Mouse (Mus musculus): ENCODE measurements at regions not wholly inside any gene's neighbourhood (a gene's known extent, or its start where the extent isn't known, plus 50 kb on each side); places are given as distances from the start of the nearest gene placed in this dataset.

DNA sequence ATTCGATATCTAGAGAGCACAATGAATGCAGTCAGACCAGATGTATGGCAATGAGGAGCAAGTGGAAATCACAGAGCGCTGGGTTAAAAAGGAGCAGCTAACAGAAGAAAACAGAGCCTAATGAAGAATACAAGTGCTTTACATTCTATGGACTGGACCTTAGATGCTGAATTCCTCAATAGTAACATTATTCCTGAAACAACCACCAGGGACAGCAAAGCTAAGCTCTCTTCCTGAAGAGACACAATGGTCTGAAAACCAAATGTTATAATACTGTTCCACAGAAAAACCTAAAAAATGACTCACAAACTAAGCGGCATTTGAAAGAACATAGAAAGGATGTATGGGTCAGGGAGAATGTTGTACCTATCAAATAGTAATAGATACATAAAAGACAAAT lies 430.1 kb downstream of the Mdfic start:
- Histone ChIP-seq H3K9me3 (ENCODE audit: control insufficient read depth, low read length) (no peaks in the 10 kb centered on the region), H3K9ac (ENCODE audit: low read depth, low read length) (no peak overlapping the region), H3K36me3 (ENCODE audit: control insufficient read depth, insufficient read depth, low read length) (no peaks in the 10 kb centered on the region), H3K4me3 (ENCODE audit: low read depth, low read length) (no peak overlapping the region), H3K4me2 (ENCODE audit: low read depth, low read length) (no peak overlapping the region), H3K27ac (replicated peaks; ENCODE audit: low read depth, low read length) (no peak overlapping the region), H3K27me3 (replicated peaks; ENCODE audit: control insufficient read depth, insufficient read depth, low read length) (no peaks in the 10 kb centered on the region), H3K4me1 (ENCODE audit: control insufficient read depth, insufficient read depth, low read length) (peaks cover 5% of the 10 kb centered on the region; the same call in 1 of the 2 replicates)
- 64% methylated on average over 3 of the region's 3 CpGs for WGBS
- DNase-seq (ENCODE audit: low spot score) (no peak), ATAC-seq (ENCODE audit: low read depth) (no peak)

DNA sequence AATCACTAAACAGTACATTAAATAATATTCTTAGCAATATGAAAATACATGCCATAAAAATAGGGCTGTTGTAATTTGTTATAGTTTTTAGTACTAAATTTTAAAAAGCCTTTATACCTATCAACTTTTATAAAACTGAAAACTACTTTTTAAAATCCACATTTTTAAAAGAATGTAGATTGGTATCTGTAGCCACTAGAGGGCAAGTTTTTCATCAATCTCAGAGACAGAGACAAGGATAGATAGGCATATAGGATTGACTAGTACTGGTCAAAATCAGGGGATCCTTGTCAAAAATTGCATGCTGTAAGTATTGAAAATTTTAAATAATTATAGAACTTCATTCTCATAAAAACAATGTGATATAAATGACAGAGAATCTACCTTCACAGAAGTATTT lies 431.0 kb downstream of the Mdfic start:
- DNase-seq (ENCODE audit: low spot score) (no peak), ATAC-seq (ENCODE audit: low read depth) (no peak)
- H3K4me1 ChIP-seq (ENCODE audit: control insufficient read depth, insufficient read depth, low read length): peaks cover 5% of the 10 kb centered on the region; the same call in 1 of the 2 replicates
- no peak overlapping the region for H3K4me3 ChIP-seq (ENCODE audit: low read depth, low read length)
- no peak overlapping the region for H3K9ac ChIP-seq (ENCODE audit: low read depth, low read length)
- H3K27me3 ChIP-seq (replicated peaks; ENCODE audit: control insufficient read depth, insufficient read depth, low read length): no peaks in the 10 kb centered on the region
- H3K36me3 ChIP-seq (ENCODE audit: control insufficient read depth, insufficient read depth, low read length): no peaks in the 10 kb centered on the region
- no peak overlapping the region for H3K4me2 ChIP-seq (ENCODE audit: low read depth, low read length)
- H3K9me3 ChIP-seq (ENCODE audit: control insufficient read depth, low read length): no peaks in the 10 kb centered on the region
- H3K27ac ChIP-seq (replicated peaks; ENCODE audit: low read depth, low read length): no peak overlapping the region

- Histone ChIP-seq H3K27me3 (replicated peaks; ENCODE audit: control insufficient read depth, insufficient read depth, low read length) (no peaks in the 10 kb centered on the region), H3K9me3 (ENCODE audit: control insufficient read depth, low read length) (no peaks in the 10 kb centered on the region), H3K27ac (replicated peaks; ENCODE audit: low read depth, low read length) (no peak overlapping the region), H3K4me3 (ENCODE audit: low read depth, low read length) (no peak overlapping the region), H3K36me3 (ENCODE audit: control insufficient read depth, insufficient read depth, low read length) (no peaks in the 10 kb centered on the region), H3K9ac (ENCODE audit: low read depth, low read length) (no peak overlapping the region), H3K4me1 (ENCODE audit: control insufficient read depth, insufficient read depth, low read length) (peaks cover 5% of the 10 kb centered on the region; the same call in 1 of the 2 replicates), H3K4me2 (ENCODE audit: low read depth, low read length) (no peak overlapping the region)
- DNase-seq (ENCODE audit: low spot score) (peak; percentile 63), ATAC-seq (ENCODE audit: low read depth) (no peak)
- 22% methylated on average over 6 of the region's 6 CpGs for WGBS
These were observed 432.2 kb downstream of the Mdfic start for GRCm38 (mm10) chr6:16152691-16153090.

DNA sequence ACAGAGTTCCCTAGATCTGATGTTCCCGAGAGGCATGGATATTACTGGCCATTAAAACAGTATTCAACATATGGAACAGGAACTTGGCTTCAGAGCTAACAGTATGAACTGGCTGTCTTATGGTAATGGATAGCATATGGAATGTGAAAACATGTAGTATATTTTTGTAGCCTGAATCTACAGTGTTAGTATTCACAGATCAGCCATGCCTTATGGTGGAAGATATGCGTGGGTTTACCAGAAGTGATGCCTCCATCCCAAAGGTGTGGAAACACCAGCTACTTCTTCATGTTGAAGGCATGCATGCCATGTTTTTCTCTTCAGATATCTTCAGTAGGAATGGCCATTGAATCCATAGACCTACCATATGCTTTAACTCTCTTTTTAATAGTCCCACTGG lies 444.6 kb downstream of the Mdfic start:
- 87% methylated on average over 2 of the region's 2 CpGs for WGBS
- H3K4me3 ChIP-seq (ENCODE audit: low read depth, low read length): no peak overlapping the region
- H3K36me3 ChIP-seq (ENCODE audit: control insufficient read depth, insufficient read depth, low read length): no peaks in the 10 kb centered on the region
- H3K9me3 ChIP-seq (ENCODE audit: control insufficient read depth, low read length): no peaks in the 10 kb centered on the region
- H3K4me2 ChIP-seq (ENCODE audit: low read depth, low read length): no peak overlapping the region
- H3K27me3 ChIP-seq (replicated peaks; ENCODE audit: control insufficient read depth, insufficient read depth, low read length): no peaks in the 10 kb centered on the region
- no peak for ATAC-seq (ENCODE audit: low read depth)
- H3K4me1 ChIP-seq (ENCODE audit: control insufficient read depth, insufficient read depth, low read length): no peaks in the 10 kb centered on the region
- DNase-seq (ENCODE audit: low spot score): no peak
- H3K9ac ChIP-seq (ENCODE audit: low read depth, low read length): no peak overlapping the region
- H3K27ac ChIP-seq (replicated peaks; ENCODE audit: low read depth, low read length): no peak overlapping the region

DNA sequence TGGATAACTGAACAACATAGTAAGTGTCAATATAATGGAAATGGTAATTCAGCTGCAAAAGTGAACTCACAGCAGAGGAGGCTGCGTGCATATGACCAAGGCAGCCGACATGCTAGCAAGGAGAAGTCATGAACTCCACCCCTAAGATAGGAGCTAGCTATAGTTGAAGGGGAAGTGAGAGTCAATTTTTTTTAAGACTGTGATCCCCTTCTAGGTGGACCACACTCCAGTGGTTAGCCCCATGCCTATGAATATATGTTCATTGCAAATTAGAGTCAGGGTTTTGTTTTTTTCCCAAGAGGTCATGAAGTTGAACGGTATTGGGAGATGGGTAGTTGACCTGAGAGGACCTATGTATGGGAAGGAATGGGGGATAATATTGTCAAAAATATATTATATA lies 451.4 kb downstream of the Mdfic start:
- Histone ChIP-seq H3K9me3 (ENCODE audit: control insufficient read depth, low read length) (no peaks in the 10 kb centered on the region), H3K4me1 (ENCODE audit: control insufficient read depth, insufficient read depth, low read length) (no peaks in the 10 kb centered on the region), H3K9ac (ENCODE audit: low read depth, low read length) (no peak overlapping the region), H3K4me3 (ENCODE audit: low read depth, low read length) (no peak overlapping the region), H3K27ac (replicated peaks; ENCODE audit: low read depth, low read length) (no peak overlapping the region), H3K27me3 (replicated peaks; ENCODE audit: control insufficient read depth, insufficient read depth, low read length) (no peaks in the 10 kb centered on the region), H3K4me2 (ENCODE audit: low read depth, low read length) (no peak overlapping the region), H3K36me3 (ENCODE audit: control insufficient read depth, insufficient read depth, low read length) (no peaks in the 10 kb centered on the region)
- no peak for ATAC-seq (ENCODE audit: low read depth)
- no peak for DNase-seq (ENCODE audit: low spot score)
- WGBS: 92% methylated on average over 3 of the region's 3 CpGs

DNA sequence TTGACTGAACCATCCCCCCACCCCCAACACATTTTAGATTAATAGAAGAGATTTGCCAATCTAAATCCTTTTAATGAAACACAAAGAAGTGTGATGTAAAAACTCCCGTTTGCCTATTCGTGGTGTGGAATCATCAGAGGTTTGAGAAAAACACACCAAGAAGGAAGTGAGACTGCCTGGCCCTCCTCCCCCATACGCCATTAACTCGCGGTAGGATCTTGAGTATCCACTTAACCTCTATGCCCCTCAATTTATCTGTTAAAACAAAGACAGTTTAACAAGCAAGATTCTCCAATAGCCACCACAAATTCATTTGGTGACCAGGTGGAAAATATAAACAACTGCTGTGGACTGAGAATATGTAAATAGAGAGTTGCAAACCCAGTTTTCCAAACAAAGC lies 456.9 kb downstream of the Mdfic start:
- H3K27ac ChIP-seq (replicated peaks; ENCODE audit: low read depth, low read length): no peak overlapping the region
- no peak overlapping the region for H3K4me2 ChIP-seq (ENCODE audit: low read depth, low read length)
- no peaks in the 10 kb centered on the region for H3K36me3 ChIP-seq (ENCODE audit: control insufficient read depth, insufficient read depth, low read length)
- WGBS: 47% methylated on average over 5 of the region's 5 CpGs
- H3K4me3 ChIP-seq (ENCODE audit: low read depth, low read length): no peak overlapping the region
- H3K4me1 ChIP-seq (ENCODE audit: control insufficient read depth, insufficient read depth, low read length): no peaks in the 10 kb centered on the region
- no peak for ATAC-seq (ENCODE audit: low read depth)
- H3K27me3 ChIP-seq (replicated peaks; ENCODE audit: control insufficient read depth, insufficient read depth, low read length): no peaks in the 10 kb centered on the region
- no peaks in the 10 kb centered on the region for H3K9me3 ChIP-seq (ENCODE audit: control insufficient read depth, low read length)
- no peak overlapping the region for H3K9ac ChIP-seq (ENCODE audit: low read depth, low read length)
- DNase-seq (ENCODE audit: low spot score): no peak

GRCm38 (mm10) chr6:16187983-16188550 lies 467.6 kb downstream of the Mdfic start:
- Histone ChIP-seq H3K27ac (replicated peaks; ENCODE audit: low read depth, low read length) (0 out of 2 replicates have a peak overlapping the region, but pooled peaks have one; percentile 13), H3K9ac (ENCODE audit: low read depth, low read length) (no peak overlapping the region), H3K36me3 (ENCODE audit: control insufficient read depth, insufficient read depth, low read length) (no peaks in the 10 kb centered on the region), H3K4me2 (ENCODE audit: low read depth, low read length) (no peak overlapping the region), H3K4me1 (ENCODE audit: control insufficient read depth, insufficient read depth, low read length) (0 out of 2 replicates have a peak, but pooled peaks cover 3% of the 10 kb centered on the region), H3K4me3 (ENCODE audit: low read depth, low read length) (no peak overlapping the region), H3K9me3 (ENCODE audit: control insufficient read depth, low read length) (no peaks in the 10 kb centered on the region), H3K27me3 (replicated peaks; ENCODE audit: control insufficient read depth, insufficient read depth, low read length) (no peaks in the 10 kb centered on the region)
- WGBS: 34% methylated on average over 4 of the region's 4 CpGs
- ATAC-seq (ENCODE audit: low read depth) (peak; percentile 57; the same call in 1 of the 2 replicates), DNase-seq (ENCODE audit: low spot score) (peak; percentile 79)

- Histone ChIP-seq H3K9ac (ENCODE audit: low read depth, low read length) (no peak overlapping the region), H3K4me2 (ENCODE audit: low read depth, low read length) (no peak overlapping the region), H3K4me1 (ENCODE audit: control insufficient read depth, insufficient read depth, low read length) (no peaks in the 10 kb centered on the region), H3K9me3 (ENCODE audit: control insufficient read depth, low read length) (no peaks in the 10 kb centered on the region), H3K27ac (replicated peaks; ENCODE audit: low read depth, low read length) (no peak overlapping the region), H3K4me3 (ENCODE audit: low read depth, low read length) (no peak overlapping the region), H3K36me3 (ENCODE audit: control insufficient read depth, insufficient read depth, low read length) (no peaks in the 10 kb centered on the region), H3K27me3 (replicated peaks; ENCODE audit: control insufficient read depth, insufficient read depth, low read length) (no peaks in the 10 kb centered on the region)
- WGBS: 55% methylated on average over 5 of the region's 5 CpGs
- ATAC-seq (ENCODE audit: low read depth) (no peak), DNase-seq (ENCODE audit: low spot score) (peak; percentile 20)
These were observed 492.5 kb downstream of the Mdfic start for GRCm38 (mm10) chr6:16212975-16213374.

DNA sequence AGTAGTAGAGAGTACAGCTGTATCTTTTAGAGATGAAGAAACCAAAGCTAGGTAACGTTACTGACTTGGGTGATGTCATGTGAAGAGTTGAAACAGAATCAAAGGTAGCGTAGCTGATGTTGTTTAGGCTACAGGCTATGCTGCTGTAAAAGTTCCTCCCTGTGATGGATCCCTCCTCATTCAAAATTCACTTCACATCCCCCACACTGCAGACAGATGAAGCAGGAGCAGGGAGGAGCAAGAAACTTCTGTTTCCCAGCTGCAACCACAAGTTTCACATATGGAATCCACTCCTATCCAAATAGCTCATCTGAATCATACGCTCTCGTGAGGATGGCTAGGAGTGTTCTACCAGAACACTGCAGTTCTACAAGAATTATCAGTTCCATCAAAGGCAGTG lies 493.2 kb downstream of the Mdfic start:
- H3K4me2 ChIP-seq (ENCODE audit: low read depth, low read length): no peak overlapping the region
- no peak overlapping the region for H3K27ac ChIP-seq (replicated peaks; ENCODE audit: low read depth, low read length)
- no peak for ATAC-seq (ENCODE audit: low read depth)
- H3K9me3 ChIP-seq (ENCODE audit: control insufficient read depth, low read length): no peaks in the 10 kb centered on the region
- H3K4me3 ChIP-seq (ENCODE audit: low read depth, low read length): no peak overlapping the region
- 49% methylated on average over 4 of the region's 4 CpGs for WGBS
- no peaks in the 10 kb centered on the region for H3K36me3 ChIP-seq (ENCODE audit: control insufficient read depth, insufficient read depth, low read length)
- H3K9ac ChIP-seq (ENCODE audit: low read depth, low read length): no peak overlapping the region
- peak; percentile 52 for DNase-seq (ENCODE audit: low spot score)
- no peaks in the 10 kb centered on the region for H3K27me3 ChIP-seq (replicated peaks; ENCODE audit: control insufficient read depth, insufficient read depth, low read length)
- H3K4me1 ChIP-seq (ENCODE audit: control insufficient read depth, insufficient read depth, low read length): no peaks in the 10 kb centered on the region
